Mouse (Mus musculus) bone marrow, adult 2 months (tissue): ENCODE measurements around the gene Spata32. TPM values are rescaled to one million over a fixed set of nuclear protein-coding genes. Genes with fewer than 3 reads are reported as not detected.

Experiments
- H3K27ac ChIP-seq: fragments of 200-500 bp; 2 replicates; pipeline ENCODE4 v1.5.1; 2012; ENCODE audit warnings: low read depth, mild to moderate bottlenecking, control low read depth, inconsistent platforms, low read length; ENCODE audit not compliant: control insufficient read depth, poor library complexity, insufficient read depth
- H3K4me1 ChIP-seq: fragments of 200-500 bp; 2 replicates; pipeline ENCODE4 v1.6.1; 2011; ENCODE audit warnings: low read length; ENCODE audit not compliant: control insufficient read depth, insufficient read depth
- H3K4me3 ChIP-seq: fragments of 200-500 bp; replicated peaks from 2 replicates; pipeline ENCODE3; 2011; ENCODE audit warnings: mild to moderate bottlenecking, low read depth, low read length, control low read depth; ENCODE audit not compliant: control insufficient read depth
- CTCF ChIP-seq: fragments of 200-500 bp; IDR thresholded peaks from 2 replicates; pipeline ENCODE4 v1.5.1; 2011; ENCODE audit warnings: low read length, control low read depth; ENCODE audit not compliant: control insufficient read depth, insufficient read depth
- POLR2A ChIP-seq: fragments of 200-500 bp; IDR thresholded peaks from 2 replicates; pipeline ENCODE4 v1.6.1; 2011; ENCODE audit warnings: low read depth, mild to moderate bottlenecking, control low read depth, low read length, borderline replicate concordance; ENCODE audit not compliant: control insufficient read depth
- WGBS: fragments of 180-500 bp; shearing (Covaris S2); methylation state at CpG from one replicate; pipeline ENCODE4 v1.1.7; 2018; 5-methylcytosine and 5-hydroxymethylcytosine counted together
- polyA plus RNA-seq: library from polyadenylated mRNA; stranded (reverse); fragments of >200 nt; gene quantifications from 2 replicates; pipeline ENCODE4 v1.2.4, GENCODE M21; 2011; ENCODE audit warnings: low replicate concordance; ENCODE audit not compliant: missing spikeins, insufficient read depth, insufficient read length

The Spata32 gene
- polyA plus RNA-seq, 1 experiment, result not detected

- H3K27ac ChIP-seq, result no peak overlapping the region
- H3K4me1 ChIP-seq, result peaks cover 2% of the 10 kb centered on the region; the same call in 1 of the 2 replicates
- TF ChIP-seq POLR2A, result no peak
- TF ChIP-seq CTCF, result peak; percentile 98
- H3K4me3 ChIP-seq, result no peak overlapping the region
- WGBS, result 16% methylated on average over 9 of the region's 9 CpGs
Observed at GRCm38 (mm10) chr11:103168690-103169390, 49.4 kb downstream of the Spata32 start.

GRCm38 (mm10) chr11:103164391-103164790, 53.8 kb downstream of the Spata32 start:
- Histone ChIP-seq H3K4me1 (no peaks in the 10 kb centered on the region; the same call in 1 of the 2 replicates), H3K27ac (no peak overlapping the region), H3K4me3 (no peak overlapping the region)
- TF ChIP-seq POLR2A (no peak), CTCF (no peak)
- WGBS, result 48% methylated on average over 10 of the region's 10 CpGs

GRCm38 (mm10) chr11:103162132-103162531, 56.1 kb downstream of the Spata32 start:
- no peak overlapping the region for H3K4me3 ChIP-seq
- TF ChIP-seq POLR2A (no peak), CTCF (peak; percentile 44)
- no peaks in the 10 kb centered on the region; the same call in 1 of the 2 replicates for H3K4me1 ChIP-seq
- 83% methylated on average over 5 of the region's 5 CpGs for WGBS
- no peak overlapping the region for H3K27ac ChIP-seq

GRCm38 (mm10) chr11:103161449-103161848, 56.8 kb downstream of the Spata32 start:
- 76% methylated on average over 7 of the region's 7 CpGs for WGBS
- no peak for TF ChIP-seq CTCF
- TF ChIP-seq POLR2A, result no peak

GRCm38 (mm10) chr11:103160738-103161137, 57.5 kb downstream of the Spata32 start:
- TF ChIP-seq POLR2A, result no peak
- no peak for TF ChIP-seq CTCF
- H3K4me1 ChIP-seq, result no peaks in the 10 kb centered on the region; the same call in 1 of the 2 replicates
- H3K4me3 ChIP-seq, result no peak overlapping the region
- no peak overlapping the region for H3K27ac ChIP-seq
- 78% methylated on average over 11 of the region's 11 CpGs for WGBS

More at GRCm38 (mm10) chr11:103161449-103161848, 56.8 kb downstream of the Spata32 start:
- H3K27ac ChIP-seq, result no peak overlapping the region
- no peaks in the 10 kb centered on the region; the same call in 1 of the 2 replicates for H3K4me1 ChIP-seq
- no peak overlapping the region for H3K4me3 ChIP-seq

GRCm38 (mm10) chr11:103158621-103159478, 59.4 kb downstream of the Spata32 start:
- no peaks in the 10 kb centered on the region; the same call in 1 of the 2 replicates for H3K4me1 ChIP-seq
- H3K4me3 ChIP-seq, result no peak overlapping the region
- peak; percentile 99 for TF ChIP-seq CTCF
- TF ChIP-seq POLR2A, result peak; percentile 26; the same call in 1 of the 2 replicates
- H3K27ac ChIP-seq, result no peak overlapping the region
- 9% methylated on average over 25 of the region's 25 CpGs for WGBS

Other genes with a start within 250 kb of the Spata32 start
- gene Nmt1, start 190.2 kb downstream of the Spata32 start, polyA plus RNA-seq, result 28.0 and 38.2 TPM in 2 replicates
- 10.0 and 13.9 TPM in 2 replicates for gene Dcakd, start 190.1 kb downstream of the Spata32 start, polyA plus RNA-seq
- gene Plcd3, start 116.8 kb downstream of the Spata32 start, polyA plus RNA-seq, result 2.6 and 5.1 TPM in 2 replicates
- gene Acbd4, start 116.8 kb downstream of the Spata32 start, polyA plus RNA-seq, result 25.5 and 34.1 TPM in 2 replicates
- 14.0 and 21.8 TPM in 2 replicates for gene Hexim1, start 102.2 kb downstream of the Spata32 start, polyA plus RNA-seq
- 2.8 and 5.7 TPM in 2 replicates for gene Hexim2, start 86.0 kb downstream of the Spata32 start, polyA plus RNA-seq
- gene Fmnl1, start 47.3 kb downstream of the Spata32 start, polyA plus RNA-seq, result 42.0 and 121 TPM in 2 replicates
- not detected in 2 replicates for gene 1700023F06Rik, start 9.9 kb downstream of the Spata32 start, polyA plus RNA-seq
- gene Map3k14, start 49.0 kb upstream of the Spata32 start, polyA plus RNA-seq, result 3.4 and 12.1 TPM in 2 replicates
- 14.2 and 47.3 TPM in 2 replicates for gene Arhgap27, start 145.3 kb upstream of the Spata32 start, polyA plus RNA-seq
- gene Plekhm1, start 194.3 kb upstream of the Spata32 start, polyA plus RNA-seq, result 12.5 and 23.7 TPM in 2 replicates